Mouse (Mus musculus) thymus, adult 2 months (tissue): Measurements from ENCODE around the gene Rcan3.

Experiments
- CTCF ChIP-seq: fragments of 200-500 bp; IDR thresholded peaks from 2 replicates; pipeline ENCODE4 v1.5.1; 2012; ENCODE audit warnings: mild to moderate bottlenecking, control low read depth, low read length, moderate library complexity, borderline replicate concordance; ENCODE audit not compliant: control insufficient read depth, poor library complexity, insufficient read depth; ENCODE audit errors: extremely low read depth
- POLR2A ChIP-seq: fragments of 200-500 bp; IDR thresholded peaks from 2 replicates; pipeline ENCODE4 v1.6.1; 2012; ENCODE audit warnings: mild to moderate bottlenecking, low read length, control low read depth, moderate library complexity; ENCODE audit not compliant: control insufficient read depth, poor library complexity, insufficient read depth; ENCODE audit errors: extremely low read depth

DNA sequence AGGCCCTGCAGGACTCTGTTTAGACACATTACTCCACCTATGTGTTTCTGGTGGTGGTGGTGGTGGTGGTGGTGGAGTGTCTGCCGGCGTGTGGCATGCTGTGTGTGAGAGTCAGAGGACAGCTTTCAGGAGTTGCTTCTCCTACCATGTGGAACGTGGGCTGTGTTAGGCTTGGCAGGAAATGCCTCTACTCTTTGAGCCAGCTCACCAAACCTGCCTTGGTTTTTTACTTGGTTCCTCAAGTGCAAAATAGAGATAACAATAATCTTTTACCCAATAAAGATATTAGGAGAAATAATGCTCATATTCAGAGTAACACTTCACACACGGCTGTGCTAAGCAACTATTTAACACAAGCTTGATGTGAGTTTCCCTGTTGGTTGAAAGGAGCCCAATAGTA is 4.3 kb downstream of the Rcan3 start:
- TF ChIP-seq CTCF (no peak), POLR2A (no peak)
